Mouse (Mus musculus) fibroblast of lung, adult 2 months (primary cell): ENCODE measurements around the gene Rapgef1.
"Not testable (repeated sequence)": the region's sequence is repeated elsewhere in the genome, so short reads cannot be mapped to it uniquely, and the experiment has no call there.

ENCODE experiments used
- DNase-seq: peaks from one replicate; pipeline ENCODE4 v3.0.0-alpha.2; 2011; ENCODE audit warnings: low read depth

Gene Rapgef1

GRCm38 (mm10) chr2:29703104-29704081, 83.9 kb downstream of the Rapgef1 start:
- DNase-seq, result no peak

- no peak for DNase-seq
These were observed 86.0 kb downstream of the Rapgef1 start for GRCm38 (mm10) chr2:29705493-29705892.

- DNase-seq, result no peak
These were observed 87.5 kb downstream of the Rapgef1 start for GRCm38 (mm10) chr2:29706726-29707620.

GRCm38 (mm10) chr2:29707731-29708130, 88.2 kb downstream of the Rapgef1 start:
- no peak for DNase-seq

GRCm38 (mm10) chr2:29708209-29708608, 88.7 kb downstream of the Rapgef1 start:
- not testable (repeated sequence) for DNase-seq

- no peak for DNase-seq
These were observed 91.5 kb downstream of the Rapgef1 start for GRCm38 (mm10) chr2:29711038-29711437.

- DNase-seq, result no peak
These were observed 92.4 kb downstream of the Rapgef1 start for GRCm38 (mm10) chr2:29711877-29712276.

- DNase-seq, result no peak
These were observed 94.0 kb downstream of the Rapgef1 start for GRCm38 (mm10) chr2:29713501-29713900.

GRCm38 (mm10) chr2:29714127-29714526, 94.6 kb downstream of the Rapgef1 start:
- DNase-seq, result no peak

GRCm38 (mm10) chr2:29716143-29716542, 96.6 kb downstream of the Rapgef1 start:
- no peak for DNase-seq

- DNase-seq, result no peak
These were observed 97.2 kb downstream of the Rapgef1 start for GRCm38 (mm10) chr2:29716691-29717090.

- DNase-seq, result no peak
These were observed 99.1 kb downstream of the Rapgef1 start for GRCm38 (mm10) chr2:29718581-29718980.

GRCm38 (mm10) chr2:29723132-29723531, 103.6 kb downstream of the Rapgef1 start:
- no peak for DNase-seq

GRCm38 (mm10) chr2:29724664-29725365, 105.3 kb downstream of the Rapgef1 start:
- DNase-seq, result no peak

GRCm38 (mm10) chr2:29729500-29729899, 110.0 kb downstream of the Rapgef1 start:
- no peak for DNase-seq

GRCm38 (mm10) chr2:29731545-29731944, 112.0 kb downstream of the Rapgef1 start:
- DNase-seq, result peak; percentile 43

- no peak for DNase-seq
These were observed 113.0 kb downstream of the Rapgef1 start for GRCm38 (mm10) chr2:29732559-29732958.

- DNase-seq, result no peak
These were observed 113.8 kb downstream of the Rapgef1 start for GRCm38 (mm10) chr2:29733348-29733747.

- DNase-seq, result no peak
These were observed 116.2 kb downstream of the Rapgef1 start for GRCm38 (mm10) chr2:29735708-29736107.

- no peak for DNase-seq
These were observed 117.8 kb downstream of the Rapgef1 start for GRCm38 (mm10) chr2:29737209-29737925.

GRCm38 (mm10) chr2:29738799-29739198, 119.3 kb downstream of the Rapgef1 start:
- no peak for DNase-seq
